Mouse (Mus musculus): ENCODE results near the gene Zfp937.
"Not testable (repeated sequence)": the region's sequence is repeated elsewhere in the genome, so short reads cannot be mapped to it uniquely, and the experiment has no call there.

- not testable (repeated sequence) for TF ChIP-seq CTCF (IDR thresholded peaks at IDR 0.05 in 2 of 3, conservative IDR thresholded peaks at IDR 0.05 in 1 of 3; ENCODE audit: control insufficient read depth in 1 of 3, insufficient read depth in 1 of 3, low read depth in 2 of 3, low read length in 3 of 3, poor library complexity in 1 of 3, severe bottlenecking in 1 of 3); KAT2A (conservative IDR thresholded peaks at IDR 0.05; ENCODE audit: low read depth, low read length)
These were observed 5.4 kb downstream of the Zfp937 start for GRCm38 (mm10) chr2:150223263-150223662.

Data from MEL (cell line).